Mouse (Mus musculus) testis, adult 2 months (tissue): ENCODE measurements around the gene Rsph1. TPM values are rescaled to one million over a fixed set of nuclear protein-coding genes. Genes with fewer than 3 reads are reported as not detected.
A peak's percentile ranks its signal among the peaks of the same experiment; 100 is the strongest.
"Not testable (repeated sequence)": the region's sequence is repeated elsewhere in the genome, so short reads cannot be mapped to it uniquely, and the experiment has no call there.

Source experiments
- H3K27ac ChIP-seq: fragments of 200-500 bp; 2 replicates; pipeline ENCODE4 v1.5.1; 2012; ENCODE audit warnings: low read depth, low read length; ENCODE audit not compliant: control insufficient read depth, insufficient read depth
- H3K27me3 ChIP-seq: fragments of 200-500 bp; 2 replicates; pipeline ENCODE4 v1.6.1; 2012; ENCODE audit warnings: mild to moderate bottlenecking, low read length, moderate library complexity; ENCODE audit not compliant: control insufficient read depth, insufficient read depth
- H3K36me3 ChIP-seq: fragments of 200-500 bp; 2 replicates; pipeline ENCODE4 v1.6.1; 2012; ENCODE audit warnings: mild to moderate bottlenecking, low read length; ENCODE audit not compliant: control insufficient read depth, insufficient read depth
- H3K4me1 ChIP-seq: fragments of 200-500 bp; 2 replicates; pipeline ENCODE4 v1.6.1; 2012; ENCODE audit warnings: low read length; ENCODE audit not compliant: control insufficient read depth, insufficient read depth
- H3K4me3 ChIP-seq: fragments of 200-500 bp; 2 replicates; pipeline ENCODE4 v1.5.1; 2012; ENCODE audit warnings: low read depth, mild to moderate bottlenecking, low read length, moderate library complexity, mixed read lengths; ENCODE audit not compliant: control insufficient read depth
- CTCF ChIP-seq: fragments of 200-500 bp; IDR thresholded peaks from 2 replicates; pipeline ENCODE4 v1.5.1; 2012; ENCODE audit warnings: low read depth, mild to moderate bottlenecking, inconsistent platforms, low read length, moderate library complexity; ENCODE audit not compliant: control insufficient read depth, insufficient read depth, insufficient replicate concordance
- POLR2A ChIP-seq: fragments of 200-500 bp; IDR thresholded peaks from 2 replicates; pipeline ENCODE4 v1.6.1; 2012; ENCODE audit warnings: low read depth, mild to moderate bottlenecking, inconsistent platforms, low read length, moderate library complexity; ENCODE audit not compliant: control insufficient read depth
- polyA plus RNA-seq: library from polyadenylated mRNA; depleted of rRNA; stranded (reverse); fragments of >200 nt; gene quantifications from 2 replicates; pipeline ENCODE4 v1.2.3, GENCODE M21; 2012

Rsph1 gene
- polyA plus RNA-seq, 1 experiment: 601 TPM

DNA sequence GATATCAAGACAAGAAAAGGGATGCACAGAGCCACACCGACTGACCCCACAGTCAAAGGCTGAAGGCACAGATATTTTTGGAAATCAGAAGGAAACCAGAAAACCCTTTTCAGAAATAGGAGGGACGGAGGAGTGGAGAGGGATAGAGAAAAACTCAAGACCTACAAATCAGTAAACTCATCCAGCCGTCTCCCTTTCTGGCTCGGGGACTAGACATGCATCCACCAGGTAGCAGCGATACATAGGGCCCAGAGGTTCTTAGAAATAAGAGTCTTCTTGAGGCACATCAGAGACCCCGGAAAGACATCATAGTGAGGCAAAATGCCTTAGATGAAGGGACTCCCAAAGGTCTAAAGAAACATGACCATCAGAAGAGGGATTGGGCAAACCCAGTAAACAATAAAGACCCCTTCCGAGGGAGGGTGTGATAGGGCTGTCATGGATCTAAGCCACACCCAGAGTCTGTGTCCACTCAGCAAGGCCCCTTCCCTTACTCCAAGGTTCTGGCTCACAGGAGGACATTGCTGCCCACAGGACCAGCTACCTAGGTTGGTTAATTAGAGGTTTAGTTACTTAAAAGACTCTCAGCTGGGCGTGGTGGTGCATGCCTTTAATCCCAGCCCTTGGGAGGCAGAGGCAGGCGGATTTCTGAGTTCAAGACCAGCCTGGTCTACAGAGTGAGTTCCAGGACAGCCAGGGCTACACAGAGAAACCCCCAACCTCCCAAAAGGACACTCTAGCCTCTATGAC lies 4.6 kb downstream of the Rsph1 start:
- Histone ChIP-seq H3K36me3 (peaks cover 8% of the 10 kb centered on the region; the same call in 1 of the 2 replicates), H3K27ac (no peak overlapping the region), H3K4me1 (peaks cover 8% of the 10 kb centered on the region), H3K4me3 (no peak overlapping the region), H3K27me3 (no peaks in the 10 kb centered on the region)
- no peak for TF ChIP-seq CTCF
- no peak for TF ChIP-seq POLR2A

DNA sequence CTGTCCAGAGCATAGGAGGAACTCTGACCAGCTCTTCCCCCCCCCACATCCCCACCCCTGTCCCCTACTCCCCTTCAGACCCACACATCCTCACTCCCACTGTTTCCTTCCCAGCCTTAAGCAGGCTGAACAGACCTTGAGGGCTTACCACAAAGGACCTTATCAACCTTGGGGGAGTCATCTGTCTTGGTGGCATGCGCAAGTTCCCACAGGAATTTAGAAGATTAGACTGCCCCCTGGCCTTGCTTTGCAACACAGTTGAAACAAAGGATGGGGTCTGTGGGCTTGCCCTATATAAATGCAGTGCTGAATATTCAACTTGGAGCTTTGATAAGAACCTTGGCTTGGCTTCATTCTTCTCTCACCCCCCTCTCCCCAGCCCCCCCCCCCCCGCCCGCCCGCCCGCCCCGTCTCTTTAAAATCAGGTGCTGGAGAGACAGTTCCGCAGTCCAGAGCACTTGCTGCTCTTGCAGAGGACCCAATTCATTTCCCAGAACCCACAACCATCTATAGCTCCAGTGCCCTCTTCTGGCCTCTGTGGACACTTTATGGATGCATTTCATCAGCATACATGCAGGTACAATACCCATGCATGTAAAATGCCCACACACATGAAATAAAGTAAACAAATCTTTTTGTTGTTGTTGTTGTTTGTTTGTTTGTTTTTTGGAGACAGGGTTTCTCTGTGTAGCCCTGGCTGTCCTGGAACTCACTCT lies 5.9 kb downstream of the Rsph1 start:
- H3K27me3 ChIP-seq: no peaks in the 10 kb centered on the region
- H3K4me3 ChIP-seq: no peak overlapping the region
- peaks cover 5% of the 10 kb centered on the region for H3K4me1 ChIP-seq
- no peak overlapping the region for H3K27ac ChIP-seq
- TF ChIP-seq CTCF (no peak), POLR2A (no peak)
- peaks cover 5% of the 10 kb centered on the region; the same call in 1 of the 2 replicates for H3K36me3 ChIP-seq

DNA sequence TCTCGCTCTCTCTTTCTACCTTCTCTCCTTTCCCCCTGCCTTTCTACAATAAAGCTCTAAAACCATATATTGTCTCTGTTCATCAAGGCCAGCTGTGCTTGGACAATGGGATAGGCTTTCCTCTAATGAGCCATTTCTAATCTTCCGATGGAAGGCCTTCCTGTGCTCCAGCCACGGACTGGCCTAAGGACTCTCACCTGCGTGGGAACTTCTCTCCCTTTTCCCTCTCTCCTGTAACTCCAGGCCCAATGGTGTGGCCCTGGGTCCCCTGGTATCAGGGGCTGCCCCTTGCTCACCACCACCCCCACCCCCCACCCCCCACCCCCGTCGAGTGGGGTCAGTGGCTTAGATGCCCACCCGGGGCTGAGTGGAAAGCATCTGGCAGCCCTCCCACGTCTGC lies 6.4 kb downstream of the Rsph1 start:
- not testable (repeated sequence) for H3K27ac ChIP-seq, H3K36me3 ChIP-seq, H3K4me3 ChIP-seq, H3K4me1 ChIP-seq, H3K27me3 ChIP-seq

DNA sequence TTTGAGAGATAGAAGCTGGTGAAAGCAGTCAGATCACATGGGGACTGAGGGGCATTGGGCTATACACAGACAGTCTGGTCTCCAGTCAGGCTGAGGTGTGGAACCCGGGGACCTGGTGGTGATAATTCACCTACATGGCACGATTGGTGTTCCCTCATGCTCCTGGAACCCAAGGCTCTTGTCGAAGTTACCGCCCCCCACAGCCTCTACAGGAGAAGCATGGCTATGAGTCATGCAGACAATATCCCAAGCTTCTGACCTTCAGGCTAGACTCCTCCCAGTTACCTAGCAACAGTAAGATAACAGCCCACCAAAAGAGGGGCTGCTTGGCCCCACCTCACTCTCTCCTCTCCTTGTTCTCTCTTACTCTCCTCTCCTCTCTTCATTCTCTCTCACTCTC lies 6.9 kb downstream of the Rsph1 start:
- peaks cover 1% of the 10 kb centered on the region; the same call in 1 of the 2 replicates for H3K36me3 ChIP-seq
- H3K4me3 ChIP-seq: no peak overlapping the region
- no peaks in the 10 kb centered on the region for H3K27me3 ChIP-seq
- no peak for TF ChIP-seq CTCF
- H3K4me1 ChIP-seq: no peaks in the 10 kb centered on the region; the same call in 1 of the 2 replicates
- H3K27ac ChIP-seq: peak overlapping the region; percentile 56; the same call in 1 of the 2 replicates

DNA sequence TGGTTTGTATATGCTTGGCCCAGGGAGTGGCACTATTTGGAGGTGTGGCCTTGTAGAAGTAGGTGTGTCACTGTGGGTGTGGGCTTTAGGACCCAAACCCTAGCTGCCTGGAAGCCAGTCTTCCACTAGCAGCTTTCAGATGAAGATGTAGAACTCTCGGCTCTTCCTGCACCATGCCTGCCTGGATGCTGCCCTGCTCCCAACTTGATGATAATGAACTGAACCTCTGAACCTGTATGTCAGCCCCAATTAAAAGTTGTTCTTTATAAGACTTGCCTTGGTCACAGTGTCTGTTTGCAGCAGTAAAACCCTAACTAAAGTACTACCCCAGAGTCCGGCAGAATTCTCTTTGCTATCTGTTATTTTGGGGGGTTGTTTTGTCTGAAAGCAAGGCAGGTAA lies 7.4 kb downstream of the Rsph1 start:
- H3K4me3 ChIP-seq: no peak overlapping the region
- no peak for TF ChIP-seq CTCF
- TF ChIP-seq POLR2A: no peak
- H3K4me1 ChIP-seq: no peaks in the 10 kb centered on the region
- no peak overlapping the region for H3K27ac ChIP-seq
- no peaks in the 10 kb centered on the region for H3K27me3 ChIP-seq
- H3K36me3 ChIP-seq: peaks cover 1% of the 10 kb centered on the region; the same call in 1 of the 2 replicates

DNA sequence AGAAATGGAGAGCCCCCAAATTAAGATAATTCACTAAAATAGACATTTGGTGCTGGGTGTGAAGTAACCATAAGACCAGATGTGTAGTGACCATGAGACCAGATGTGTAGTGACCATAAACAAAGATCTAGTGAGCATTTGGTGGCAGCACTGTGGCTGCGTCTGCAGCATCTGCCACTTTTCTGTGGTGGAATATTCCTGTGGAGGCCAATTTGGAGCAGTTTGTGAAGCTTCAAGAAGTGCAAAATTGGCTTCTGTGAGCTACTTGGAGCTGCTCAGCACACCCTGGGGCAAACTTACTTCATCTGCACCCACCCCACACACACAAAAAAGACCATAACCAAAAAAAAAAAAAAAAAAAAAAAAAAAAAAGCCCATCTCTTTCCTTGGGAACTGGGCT lies 9.2 kb downstream of the Rsph1 start:
- Histone ChIP-seq H3K4me3 (no peak overlapping the region), H3K36me3 (peaks cover 1% of the 10 kb centered on the region; the same call in 1 of the 2 replicates), H3K4me1 (no peaks in the 10 kb centered on the region), H3K27ac (no peak overlapping the region), H3K27me3 (no peaks in the 10 kb centered on the region)
- TF ChIP-seq POLR2A (no peak), CTCF (no peak)

DNA sequence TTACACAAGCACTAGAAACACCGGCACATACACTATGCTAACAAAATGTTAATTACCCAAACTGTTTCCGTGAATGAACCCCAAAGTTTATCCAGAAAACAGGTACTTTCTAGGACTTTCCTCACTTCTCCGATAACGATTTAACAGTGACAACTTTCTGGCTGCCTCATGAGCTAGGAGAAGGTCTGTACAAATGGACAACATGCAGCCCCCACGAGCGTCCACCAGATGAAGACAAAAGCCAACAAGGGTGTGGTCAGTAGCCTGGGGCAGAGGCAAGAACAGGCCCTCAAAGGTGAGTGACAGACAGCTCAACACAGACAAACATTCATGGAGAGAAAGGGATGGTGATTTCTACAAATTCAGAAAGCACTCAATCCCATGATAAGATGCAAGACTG lies 9.6 kb downstream of the Rsph1 start:
- H3K4me3 ChIP-seq: no peak overlapping the region
- H3K27me3 ChIP-seq: no peaks in the 10 kb centered on the region
- no peak overlapping the region for H3K27ac ChIP-seq
- no peak for TF ChIP-seq CTCF
- TF ChIP-seq POLR2A: no peak
- H3K4me1 ChIP-seq: no peaks in the 10 kb centered on the region
- peaks cover 1% of the 10 kb centered on the region; the same call in 1 of the 2 replicates for H3K36me3 ChIP-seq

DNA sequence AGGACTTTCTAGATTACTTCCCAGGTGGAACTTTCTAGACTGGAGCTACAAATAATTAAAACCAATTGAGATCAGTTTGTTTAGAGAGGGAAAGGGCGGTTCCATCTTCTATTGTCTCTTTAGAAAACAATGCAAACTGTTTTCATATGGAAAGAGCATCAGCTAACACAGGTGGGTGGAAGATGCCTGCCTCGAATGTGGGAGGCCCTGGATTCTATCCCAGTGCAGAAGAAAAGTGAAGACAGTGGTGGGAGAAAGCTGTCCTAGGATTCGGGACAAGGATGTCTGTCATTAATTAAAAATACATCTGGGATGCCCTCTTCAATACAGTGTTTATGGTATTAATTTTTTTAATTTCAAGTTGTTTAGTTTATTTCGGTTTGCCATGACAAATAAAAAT lies 10.0 kb downstream of the Rsph1 start:
- Histone ChIP-seq H3K27ac (no peak overlapping the region), H3K36me3 (peaks cover 1% of the 10 kb centered on the region; the same call in 1 of the 2 replicates), H3K4me3 (no peak overlapping the region), H3K4me1 (no peaks in the 10 kb centered on the region), H3K27me3 (no peaks in the 10 kb centered on the region)
- TF ChIP-seq POLR2A (no peak), CTCF (no peak)
